Mouse (Mus musculus): ENCODE measurements around the gene Sema4f.

Sema4f gene

GRCm38 (mm10) chr6:82915889-82916288 is 23.7 kb downstream of the Sema4f start:
- DNase-seq (ENCODE audit: extremely low spot score, low spot score), result peak; percentile 67

GRCm38 (mm10) chr6:82913336-82914247 is 26.0 kb downstream of the Sema4f start:
- no peak for DNase-seq (ENCODE audit: extremely low spot score, low spot score)

GRCm38 (mm10) chr6:82911303-82911702 is 28.3 kb downstream of the Sema4f start:
- DNase-seq (ENCODE audit: extremely low spot score, low spot score), result no peak

GRCm38 (mm10) chr6:82909136-82909855 is 30.3 kb downstream of the Sema4f start:
- DNase-seq (ENCODE audit: extremely low spot score, low spot score), result no peak

DNA sequence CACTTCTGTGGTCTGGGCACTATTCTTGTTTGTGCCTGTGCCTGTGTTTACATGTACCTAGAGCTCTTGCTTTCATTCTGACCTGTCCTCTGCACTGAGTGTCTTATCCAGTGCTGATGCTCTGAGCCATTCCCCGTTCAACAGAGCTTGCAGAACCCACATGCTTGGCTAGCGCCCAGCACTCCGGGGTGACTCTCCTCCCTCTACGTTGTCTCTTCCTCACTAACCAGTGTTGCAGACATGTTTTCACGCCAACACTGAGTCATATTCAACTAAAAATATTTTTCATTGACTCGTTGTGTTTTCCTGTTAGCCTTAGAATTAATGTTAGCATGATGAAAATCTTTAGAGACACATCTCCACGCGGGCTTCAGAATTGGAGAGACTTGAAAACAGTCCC is 31.5 kb downstream of the Sema4f start:
- no peak for DNase-seq (ENCODE audit: extremely low spot score, low spot score)

GRCm38 (mm10) chr6:82906985-82907384 is 32.6 kb downstream of the Sema4f start:
- DNase-seq (ENCODE audit: extremely low spot score, low spot score), result no peak

DNA sequence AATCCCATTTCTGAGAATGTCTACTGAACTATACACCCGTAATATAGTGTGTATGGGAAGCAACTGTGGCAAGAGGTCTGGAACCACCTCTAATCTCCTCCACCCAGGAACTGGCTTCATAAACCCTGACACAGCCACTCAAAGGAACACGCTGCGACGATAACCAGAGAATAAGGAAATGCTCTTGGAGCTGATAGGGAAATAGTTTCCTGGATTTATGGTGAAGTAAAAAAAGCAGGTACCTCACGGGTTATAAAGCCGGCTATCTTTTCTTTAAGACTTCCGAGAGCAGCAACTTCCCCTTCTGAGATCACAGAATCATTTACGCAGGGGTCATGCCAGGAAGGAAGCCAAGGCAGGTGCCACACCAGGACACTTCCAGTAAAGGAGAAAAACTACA is 37.0 kb downstream of the Sema4f start:
- no peak for DNase-seq (ENCODE audit: extremely low spot score, low spot score)

- DNase-seq (ENCODE audit: extremely low spot score, low spot score), result no peak
Observed at GRCm38 (mm10) chr6:82898745-82899144, 40.8 kb downstream of the Sema4f start.

GRCm38 (mm10) chr6:82898227-82898626 is 41.3 kb downstream of the Sema4f start:
- no peak for DNase-seq (ENCODE audit: extremely low spot score, low spot score)

DNA sequence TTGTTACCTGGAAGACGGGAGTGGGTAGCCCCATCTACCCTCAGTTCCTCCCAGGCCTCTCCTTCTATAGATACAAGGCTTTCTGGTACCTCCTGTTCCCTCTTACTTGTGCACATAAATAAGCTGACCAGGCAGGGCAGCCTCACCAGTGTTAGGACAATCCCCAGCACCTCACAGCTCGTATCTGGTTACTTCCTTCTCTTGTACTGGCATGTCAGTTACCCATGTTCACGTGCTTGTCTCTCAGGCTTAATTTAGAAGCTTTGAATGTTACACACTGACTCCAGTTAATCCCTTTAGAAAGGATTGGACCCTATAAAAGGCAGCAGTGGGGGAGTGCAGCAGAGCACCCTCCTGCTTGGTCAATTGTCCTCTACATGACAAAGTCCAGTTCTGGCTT is 42.3 kb downstream of the Sema4f start:
- no peak for DNase-seq (ENCODE audit: extremely low spot score, low spot score)

DNA sequence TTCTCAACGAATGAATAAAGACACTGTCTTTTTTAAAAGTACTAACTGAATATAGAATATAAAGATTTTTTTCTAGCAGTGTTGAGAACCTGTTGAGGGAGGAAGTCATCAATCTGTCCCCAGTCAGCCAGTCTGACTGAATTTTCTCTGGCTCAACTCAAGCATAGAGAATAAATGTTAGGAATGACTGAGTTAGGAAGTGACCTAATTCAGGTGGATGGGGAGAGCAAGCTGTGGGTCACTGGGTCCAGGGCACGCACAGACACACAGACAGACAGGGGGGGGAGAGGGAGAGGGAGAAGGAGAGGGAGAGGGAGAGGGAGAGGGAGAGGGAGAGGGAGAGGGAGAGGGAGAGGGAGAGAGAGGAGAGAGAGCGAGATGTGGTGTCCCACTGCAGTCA is 46.2 kb downstream of the Sema4f start:
- DNase-seq (ENCODE audit: extremely low spot score, low spot score), result no peak

DNA sequence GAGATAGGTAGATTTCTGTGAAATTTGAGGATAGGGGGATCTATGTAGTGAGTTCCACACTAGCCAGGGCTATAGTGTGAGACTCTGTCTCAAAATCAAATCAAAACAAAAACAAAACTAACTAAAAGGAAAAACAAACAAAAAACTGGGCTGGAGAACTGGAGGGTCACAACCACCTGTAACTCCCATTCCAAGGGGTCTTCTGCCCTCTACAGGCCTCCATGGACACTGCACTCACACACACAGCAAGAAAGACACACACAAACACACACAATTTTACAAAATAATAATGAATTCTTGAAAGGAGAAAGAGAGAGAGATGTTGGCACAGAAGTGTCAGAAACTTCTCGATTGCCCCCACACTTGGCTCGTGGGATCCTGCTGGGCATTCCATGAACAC is 47.0 kb downstream of the Sema4f start:
- DNase-seq (ENCODE audit: extremely low spot score, low spot score), result peak; percentile 22

DNA sequence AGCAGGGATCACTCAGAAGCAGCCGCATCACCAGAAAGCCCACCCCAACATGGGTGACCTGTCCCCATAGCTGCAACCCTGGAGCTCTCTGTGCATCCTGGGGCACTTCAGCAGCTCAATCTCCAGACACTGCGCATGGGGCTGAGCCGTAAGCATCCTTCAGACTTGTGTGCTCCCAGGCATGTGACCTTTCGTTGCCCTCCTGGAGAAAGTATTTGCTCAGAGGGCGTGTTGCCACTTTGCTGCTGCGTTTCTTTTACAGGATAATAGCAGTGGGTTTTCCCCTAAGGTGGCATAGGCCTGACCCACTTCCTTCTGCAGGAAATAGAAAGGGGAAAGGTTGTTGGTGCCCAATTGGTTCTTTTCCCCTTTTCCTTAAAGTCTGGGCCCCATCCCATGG is 48.1 kb downstream of the Sema4f start:
- DNase-seq (ENCODE audit: extremely low spot score, low spot score), result no peak

DNA sequence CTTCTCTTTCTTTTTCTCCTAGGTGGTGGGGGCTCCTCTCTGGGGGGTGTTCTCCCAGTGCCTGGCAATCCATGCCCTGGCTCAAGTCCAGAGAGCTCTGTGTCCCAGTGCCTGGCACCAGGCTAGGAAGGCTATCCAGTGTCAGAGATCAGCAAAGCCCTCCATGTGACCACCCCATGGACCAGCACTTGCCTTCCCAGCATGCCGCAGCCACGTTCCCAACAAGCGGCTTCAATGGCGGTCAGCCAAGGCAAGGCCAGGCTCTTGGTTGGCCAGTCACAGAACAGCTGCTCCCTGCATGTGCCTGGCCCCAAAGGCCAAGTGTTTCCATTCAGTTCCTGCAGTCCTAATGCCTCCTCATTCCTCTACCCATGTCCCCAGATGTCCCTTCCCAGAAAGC is 53.2 kb downstream of the Sema4f start:
- no peak for DNase-seq (ENCODE audit: extremely low spot score, low spot score)

DNA sequence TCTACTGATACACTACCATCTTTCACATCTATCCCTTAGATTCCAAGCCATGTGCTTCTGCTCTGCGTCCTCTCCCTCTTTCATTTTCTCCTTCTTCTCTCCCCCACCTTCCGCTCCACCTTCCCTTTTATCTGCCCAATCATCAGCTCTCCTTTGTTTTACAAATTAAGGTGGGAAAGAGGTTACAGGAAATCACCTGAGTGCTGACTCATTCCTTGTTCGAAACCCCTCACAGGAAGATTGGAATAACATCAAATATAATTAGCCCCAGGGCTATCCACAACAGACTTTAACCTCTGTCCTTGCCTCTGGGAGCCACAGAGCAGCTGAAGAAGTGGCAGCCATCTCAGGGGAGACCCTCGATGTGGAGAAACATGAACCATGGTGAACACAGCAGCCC is 53.7 kb downstream of the Sema4f start:
- no peak for DNase-seq (ENCODE audit: extremely low spot score, low spot score)

GRCm38 (mm10) chr6:82885441-82885840 is 54.1 kb downstream of the Sema4f start:
- no peak for DNase-seq (ENCODE audit: extremely low spot score, low spot score)

GRCm38 (mm10) chr6:82884570-82884969 is 55.0 kb downstream of the Sema4f start:
- DNase-seq (ENCODE audit: extremely low spot score, low spot score), result no peak

DNA sequence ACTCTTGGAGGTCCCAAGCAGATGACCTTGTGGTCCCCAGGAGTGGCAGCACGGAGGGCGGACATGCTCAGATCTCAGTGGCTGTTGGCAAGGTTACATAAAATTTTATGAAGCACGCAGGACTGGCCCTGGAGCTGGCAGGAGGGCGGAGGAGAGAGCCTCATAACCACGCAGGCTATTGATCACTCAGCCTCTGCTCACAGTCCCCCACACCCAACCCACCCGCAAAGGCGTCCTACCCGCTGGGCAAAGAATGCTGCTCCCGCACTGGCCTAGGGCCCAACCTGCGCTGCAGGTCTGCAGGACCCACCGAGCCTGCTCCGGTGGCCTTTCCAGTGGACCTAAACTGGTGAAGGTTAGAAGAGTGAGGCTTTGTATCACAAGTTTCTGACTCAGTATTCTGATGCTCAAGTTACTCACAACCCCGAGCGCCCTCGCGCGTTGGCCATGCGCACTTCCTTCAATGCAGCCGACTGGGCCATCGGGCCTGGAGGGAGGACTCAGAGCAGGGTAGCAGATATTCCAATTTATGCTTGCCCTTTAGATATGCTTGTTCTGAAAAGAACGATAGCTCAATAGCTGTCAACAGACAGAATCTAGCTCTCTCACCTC is 58.0 kb downstream of the Sema4f start:
- peak; percentile 39 for DNase-seq (ENCODE audit: extremely low spot score, low spot score)

DNA sequence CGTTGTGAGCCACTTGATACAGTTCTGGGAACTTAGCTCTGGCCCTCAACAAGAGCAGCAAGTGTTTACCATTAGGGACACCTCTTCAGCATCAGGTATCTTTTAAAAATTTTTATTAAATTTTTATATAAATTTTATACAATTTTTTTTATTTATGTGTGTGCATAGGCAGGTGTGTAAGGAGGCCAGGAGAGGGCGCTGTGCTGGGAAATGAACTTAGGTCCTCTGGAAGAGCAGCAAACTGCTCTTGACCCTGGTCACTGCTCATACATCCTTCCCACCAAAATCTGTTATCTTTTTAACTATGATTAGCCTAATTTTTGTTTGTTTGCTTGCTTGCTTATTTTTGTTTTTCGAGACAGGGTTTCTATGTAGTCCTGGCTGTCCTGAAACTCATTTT is 58.8 kb downstream of the Sema4f start:
- DNase-seq (ENCODE audit: extremely low spot score, low spot score), result no peak

DNA sequence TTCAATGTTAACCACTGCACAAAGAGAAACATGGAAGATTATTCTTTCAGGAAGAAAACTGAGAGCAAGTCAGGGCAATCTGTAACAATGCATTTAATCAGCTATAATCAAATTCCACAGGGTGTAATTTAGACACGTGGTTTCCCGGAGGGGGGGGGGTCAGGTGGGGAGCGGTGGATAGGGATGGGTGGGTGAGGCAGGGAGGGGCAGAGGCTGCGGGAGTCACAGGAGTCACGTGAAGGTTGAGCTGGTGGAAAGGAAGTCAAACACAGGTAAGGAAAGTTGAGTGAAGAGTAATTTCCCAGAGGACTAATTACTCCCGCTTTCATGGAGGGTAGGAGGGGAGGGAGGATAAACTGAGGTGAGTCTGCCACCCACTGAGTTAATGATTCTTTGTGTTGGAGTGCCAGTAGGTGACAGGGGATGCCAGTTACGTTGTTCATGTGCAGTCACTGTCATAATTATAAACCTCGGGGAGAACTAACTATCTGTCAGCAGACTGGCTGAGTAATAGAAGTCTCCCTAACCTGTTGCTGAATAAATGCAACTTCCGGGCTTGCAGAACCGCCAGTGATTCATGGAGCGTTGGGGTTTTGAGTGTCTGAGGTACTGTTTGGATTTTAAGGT is 60.0 kb downstream of the Sema4f start:
- DNase-seq (ENCODE audit: extremely low spot score, low spot score), result no peak

DNA sequence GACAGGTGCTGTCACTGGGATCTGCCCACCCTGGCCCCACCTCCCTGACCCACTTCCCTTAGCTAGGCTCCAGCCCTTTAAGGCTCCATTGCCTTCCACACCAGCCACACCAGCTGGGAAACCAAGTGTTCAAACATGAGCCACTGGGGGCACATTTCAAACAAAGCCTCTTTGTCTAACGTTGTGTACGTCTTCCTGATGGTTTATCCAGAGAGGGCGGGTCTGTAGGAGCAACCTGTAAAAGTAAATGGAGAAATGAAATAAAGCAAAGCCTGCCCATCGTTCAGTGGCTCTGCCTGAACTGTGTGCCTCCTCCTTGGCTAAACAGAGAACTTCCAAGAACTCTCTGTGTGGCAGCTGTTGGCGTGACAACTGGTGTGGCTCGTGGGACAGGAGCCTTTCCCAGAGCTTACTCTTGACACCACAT is 64.0 kb downstream of the Sema4f start:
- no peak for DNase-seq (ENCODE audit: extremely low spot score, low spot score)

DNA sequence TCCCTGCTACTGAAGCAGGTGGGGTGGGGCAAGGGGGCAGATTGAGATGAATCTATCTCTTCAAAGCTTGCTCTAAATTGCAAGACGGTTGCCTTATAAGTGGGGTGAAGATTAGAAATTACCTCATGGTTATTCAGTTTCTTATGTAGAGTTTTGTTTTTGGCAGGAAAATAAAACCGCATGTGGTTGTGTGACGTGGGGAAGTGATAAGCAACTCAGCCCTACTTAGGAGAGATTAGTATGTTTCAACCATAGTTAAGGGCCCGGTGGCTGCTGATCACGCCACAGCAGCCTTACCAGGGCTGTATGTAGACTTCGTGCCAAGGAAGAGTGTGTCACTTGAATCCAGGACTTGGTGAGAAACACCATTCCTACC is 67.2 kb downstream of the Sema4f start:
- DNase-seq (ENCODE audit: extremely low spot score, low spot score), result no peak

Measured in neural tube, embryonic 10.5 days (tissue).